In the genomic region with DNA sequence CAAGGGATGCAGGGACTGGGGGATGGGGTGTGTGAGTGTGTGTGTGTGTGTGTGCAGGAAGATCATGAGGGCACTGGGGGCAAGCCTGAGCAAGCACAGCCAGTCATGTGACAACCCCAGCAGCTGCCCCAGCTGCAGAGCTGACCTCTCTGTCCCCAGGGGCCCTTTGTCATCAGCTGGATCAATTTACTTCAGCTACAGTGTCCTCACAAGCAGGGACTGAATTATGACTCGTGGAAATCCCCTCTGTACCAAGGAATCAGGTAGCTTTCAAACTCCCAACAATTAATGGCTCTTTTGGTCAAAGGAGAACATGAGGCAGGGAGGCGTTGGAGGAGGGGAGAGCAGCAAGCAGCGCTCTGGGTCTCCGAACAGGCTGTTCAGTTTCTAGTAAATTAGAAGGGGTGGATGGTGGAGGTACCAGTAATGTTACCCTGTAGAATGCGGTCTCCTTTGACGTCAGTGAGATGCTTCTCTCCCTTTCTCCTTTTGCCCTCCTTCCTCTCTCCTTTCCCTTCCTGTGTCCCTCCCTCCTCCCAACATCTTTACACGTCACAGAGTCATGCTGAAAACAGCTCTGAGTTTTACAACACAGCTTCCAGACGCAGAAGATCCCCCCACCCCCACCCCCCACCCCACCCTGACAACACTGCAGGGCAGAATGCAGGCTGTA, we compare ENCODE assay signal across 8 mouse cellular contexts.
DNase-seq lines count a peak whose midpoint lies in the region; ATAC-seq and TF ChIP-seq lines count a peak whose summit lies in the region.

No protein-coding gene starts in this region.

- DNase-seq in lung, adult 18-20 months: peak; percentile 56 to 58
- DNase-seq in lung, postnatal 25 days (ENCODE audit: low spot score): no peak
- DNase-seq in splenic B cell, adult 2 months (ENCODE audit: low read depth, low spot score): peak; percentile 92

- H3K79me2 ChIP-seq in macrophage (ENCODE audit: inconsistent target): no peaks in the 10 kb centered on the region

- H3K4me2 ChIP-seq in heart, embryonic 12.5 days: peak overlapping the region; percentile 57
- H3K4me2 ChIP-seq in kidney, embryonic 15.5 days: peak overlapping the region; percentile 42

- peaks cover 5% of the 10 kb centered on the region for H3K4me1 ChIP-seq in cortical plate, adult 2 months (ENCODE audit: control insufficient read depth, insufficient read depth, low read length)
- peaks cover 60% of the 10 kb centered on the region for H3K4me1 ChIP-seq in heart, embryonic 12.5 days (replicated peaks)
- peaks cover 68% of the 10 kb centered on the region for H3K4me1 ChIP-seq in kidney, embryonic 15.5 days

- no peaks in the 10 kb centered on the region for H3K36me3 ChIP-seq in heart, embryonic 12.5 days
- no peaks in the 10 kb centered on the region for H3K36me3 ChIP-seq in kidney, embryonic 15.5 days
- no peaks in the 10 kb centered on the region for H3K36me3 ChIP-seq in macrophage (ENCODE audit: inconsistent target)
- H3K36me3 ChIP-seq in splenic B cell, adult 2 months (ENCODE audit: control insufficient read depth, insufficient read depth, low read length, poor library complexity, severe bottlenecking): no peaks in the 10 kb centered on the region

- peak overlapping the region; percentile 71 for H3K27ac ChIP-seq in cortical plate, adult 2 months (ENCODE audit: insufficient read depth, low read length)
- peak overlapping the region; percentile 97 for H3K27ac ChIP-seq in heart, embryonic 12.5 days (ENCODE audit: poor library complexity, severe bottlenecking)
- peak overlapping the region; percentile 94 for H3K27ac ChIP-seq in kidney, embryonic 15.5 days
- H3K27ac ChIP-seq in macrophage: peak overlapping the region; percentile 94

- no peaks in the 10 kb centered on the region for H3K27me3 ChIP-seq in heart, embryonic 12.5 days (replicated peaks)
- no peaks in the 10 kb centered on the region for H3K27me3 ChIP-seq in kidney, embryonic 15.5 days
- no peaks in the 10 kb centered on the region for H3K27me3 ChIP-seq in splenic B cell, adult 2 months (ENCODE audit: control insufficient read depth, insufficient read depth, low read length, poor library complexity, severe bottlenecking)

- no peak; the same call in 1 of the 2 replicates for ATAC-seq in heart, embryonic 12.5 days (ENCODE audit: insufficient number of reproducible peaks, low FRiP score)
- peak; percentile 84 for ATAC-seq in kidney, embryonic 15.5 days (replicated peaks; ENCODE audit: low FRiP score)
- no peak for ATAC-seq in erythroid progenitor cell, adult 5-6 weeks (replicated peaks; ENCODE audit: low FRiP score, poor library complexity, severe bottlenecking)

- 12% methylated on average over 8 of the region's 8 CpGs for WGBS in heart, embryonic 12.5 days
- WGBS in kidney, embryonic 15.5 days: 3% methylated on average over 8 of the region's 8 CpGs
- 17% methylated on average over 8 of the region's 8 CpGs for whole genome bisulfite sequencing in macrophage (ENCODE audit: missing documents)

- peak overlapping the region; percentile 40; the same call in 1 of the 2 replicates for H3K9ac ChIP-seq in heart, embryonic 12.5 days
- H3K9ac ChIP-seq in kidney, embryonic 15.5 days: 0 out of 2 replicates have a peak overlapping the region, but pooled peaks have one; percentile 10

- TF ChIP-seq CTCF in cortical plate, adult 2 months (IDR thresholded peaks at IDR 0.05; ENCODE audit: extremely low read depth, insufficient read depth, low read length): no peak

- H3K4me3 ChIP-seq in cortical plate, adult 2 months (ENCODE audit: insufficient read depth, low read length): no peak overlapping the region
- H3K4me3 ChIP-seq in heart, embryonic 12.5 days: no peak overlapping the region
- H3K4me3 ChIP-seq in kidney, embryonic 15.5 days (replicated peaks): no peak overlapping the region
- no peak overlapping the region for H3K4me3 ChIP-seq in macrophage (ENCODE audit: inconsistent target)

- no peaks in the 10 kb centered on the region for H3K9me3 ChIP-seq in heart, embryonic 12.5 days (replicated peaks)
- no peaks in the 10 kb centered on the region for H3K9me3 ChIP-seq in kidney, embryonic 15.5 days (replicated peaks)

- TF ChIP-seq POLR2A in cortical plate, adult 2 months (IDR thresholded peaks at IDR 0.05; ENCODE audit: extremely low read depth, insufficient read depth, low read length): no peak
